Mouse (Mus musculus): ENCODE results near the gene Uba3. TPM values are rescaled to one million over a fixed set of nuclear protein-coding genes. Genes with fewer than 3 reads are reported as not detected.

Gene Uba3
- polyA plus RNA-seq (2012; rRNA removed): 6.1 and 7.8 TPM in 2 replicates

DNA sequence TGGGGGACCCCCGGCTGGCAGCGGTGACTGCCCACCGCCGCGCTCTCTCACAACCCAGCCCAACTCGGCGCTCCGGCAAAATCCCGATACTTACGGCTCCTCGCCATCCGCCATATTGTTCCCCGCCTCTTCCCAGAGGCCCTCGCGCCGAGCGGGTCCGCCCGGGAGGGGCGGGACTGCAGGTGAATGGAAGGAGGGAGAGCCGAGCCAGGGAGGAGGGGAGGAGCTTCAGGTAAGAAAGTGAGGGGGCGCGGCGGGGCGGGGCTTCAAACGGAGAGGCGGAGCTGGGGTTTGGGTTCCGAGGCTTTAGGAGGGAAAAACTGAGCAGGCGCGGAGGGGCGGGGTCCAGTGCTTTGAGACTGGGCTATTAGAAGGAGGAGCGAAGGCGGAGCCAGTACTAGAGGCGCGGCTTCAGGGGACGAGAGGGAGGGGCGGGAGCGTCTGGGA is at the start of gene Uba3:
Uba3 (minus strand) TSS at position 209 of the 447 bp plus-strand sequence.

GRCm38 (mm10) chr6:97252711-97253221 is 47.3 kb upstream of the Uba3 start, which contains the start of gene Lmod3:
Lmod3 (minus strand) TSS chr6:97252759.

GRCm38 (mm10) chr6:97210191-97210961 is 4.9 kb upstream of the Uba3 start, which contains the start of gene Arl6ip5:
Arl6ip5 (plus strand) TSS chr6:97210689.

GRCm38 (mm10) chr6:97178491-97179366 is 26.7 kb downstream of the Uba3 start, which contains the start of gene Tmf1:
Tmf1 (minus strand) TSS chr6:97179122.

DNA sequence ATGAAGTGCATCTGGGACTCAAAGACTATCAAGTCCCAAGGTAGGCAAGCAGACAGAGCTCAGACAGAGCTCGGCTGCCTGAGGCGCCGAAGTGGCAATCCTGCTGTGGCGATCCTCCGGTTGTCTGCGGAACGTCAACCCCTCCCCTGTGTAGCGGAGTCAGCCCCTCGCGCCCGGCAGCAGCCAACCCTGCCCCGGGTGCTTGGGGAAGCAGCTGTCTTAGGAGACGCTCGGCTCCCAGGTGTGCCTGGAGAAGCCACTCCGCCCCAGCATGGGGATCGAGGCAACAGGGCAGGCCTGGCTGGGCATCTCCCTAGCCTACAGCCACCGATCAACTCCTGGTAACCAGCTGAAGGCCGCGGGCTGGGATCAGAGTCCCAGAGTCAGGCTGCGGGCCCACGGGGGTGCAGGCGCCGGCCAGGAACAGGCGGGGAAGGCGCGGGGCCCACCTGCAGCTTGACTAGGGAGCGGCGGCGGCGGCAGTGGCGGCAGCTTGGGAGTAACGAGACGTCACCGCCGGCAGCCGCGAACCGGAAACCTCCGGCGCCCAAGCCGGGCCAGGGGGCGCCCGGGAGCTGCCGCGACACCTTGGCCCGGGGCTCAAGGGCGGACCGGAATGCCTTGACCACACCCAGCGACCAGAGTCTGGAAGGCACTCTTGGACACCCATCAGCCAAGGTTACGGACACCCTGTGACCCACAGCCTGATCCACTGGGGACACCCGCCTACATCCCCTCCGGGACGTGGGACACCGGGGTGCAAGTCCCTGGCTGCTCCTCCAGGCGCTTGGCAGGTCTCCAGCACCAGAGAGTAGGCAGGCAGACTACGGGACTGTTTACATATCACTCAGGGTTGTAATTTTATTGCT is 56.8 kb downstream of the Uba3 start, which contains the start of gene Eogt:
Eogt (minus strand) TSS at position 800 of the 869 bp plus-strand sequence.

Other genes starting within 250 kb of the Uba3 start
- gene Fam19a4, start 145.2 kb downstream of the Uba3 start, polyA plus RNA-seq (2012; rRNA removed): 0.41 and 0.44 TPM in 2 replicates
- 12.3 and 14.3 TPM in 2 replicates for gene Eogt, start 56.5 kb downstream of the Uba3 start, polyA plus RNA-seq (2012; rRNA removed)
- gene Tmf1, start 26.5 kb downstream of the Uba3 start, polyA plus RNA-seq (2012; rRNA removed): 2.1 and 3.2 TPM in 2 replicates
- gene Arl6ip5, start 5.0 kb upstream of the Uba3 start, polyA plus RNA-seq (2012; rRNA removed): 45.2 and 54.0 TPM in 2 replicates
- gene Lmod3, start 47.1 kb upstream of the Uba3 start, polyA plus RNA-seq (2012; rRNA removed): 0.09 TPM in 1 of 2 replicates, not detected in the other